Mouse (Mus musculus) liver, adult 2 months (tissue): Measurements from ENCODE around the gene Wfdc11.

Experiments used
- CTCF ChIP-seq: fragments of 200-500 bp; IDR thresholded peaks from 2 replicates; pipeline ENCODE4 v1.5.1; 2011; ENCODE audit warnings: low read depth, low read length, control low read depth
- POLR2A ChIP-seq: fragments of 200-500 bp; IDR thresholded peaks from 2 replicates; pipeline ENCODE4 v1.6.1; 2011; ENCODE audit warnings: low read length, control low read depth; ENCODE audit not compliant: insufficient read depth; ENCODE audit errors: extremely low read depth

DNA sequence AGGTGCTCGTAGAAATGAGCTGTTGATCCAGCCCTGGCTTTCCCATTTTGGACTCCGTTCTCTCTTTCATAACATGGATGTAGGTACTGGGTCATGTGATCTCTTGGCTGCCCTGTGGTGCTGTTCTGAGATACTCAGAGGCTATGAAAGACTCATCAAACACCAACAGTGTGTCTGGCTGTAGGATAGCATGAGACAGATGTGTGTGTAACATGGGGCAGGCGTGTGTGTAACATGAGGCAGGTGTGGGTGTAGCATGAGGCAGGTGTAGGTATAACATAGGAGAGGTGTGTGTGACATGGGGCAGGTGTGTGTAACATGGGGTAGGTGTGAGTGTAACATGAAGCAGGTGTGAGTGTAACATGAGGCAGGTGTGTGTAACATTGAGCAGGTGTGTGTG lies 58.5 kb downstream of the Wfdc11 start:
- no peak for TF ChIP-seq CTCF
- TF ChIP-seq POLR2A, result no peak
